Mouse (Mus musculus) embryo, embryonic 10.5 days (tissue): ENCODE data around the gene Adgrf5.
"Not testable (repeated sequence)": the region's sequence is repeated elsewhere in the genome, so short reads cannot be mapped to it uniquely, and the experiment has no call there.

ENCODE experiments used
- DNase-seq: peaks from one replicate; pipeline ENCODE4 v3.0.0-alpha.2; 2015; ENCODE audit warnings: low spot score

Adgrf5 gene

GRCm38 (mm10) chr17:43460245-43461181 is 100.3 kb downstream of the Adgrf5 start:
- peak; percentile 97 for DNase-seq

- no peak for DNase-seq
Observed at GRCm38 (mm10) chr17:43470039-43470438, 109.8 kb downstream of the Adgrf5 start.

GRCm38 (mm10) chr17:43472558-43472957 is 112.3 kb downstream of the Adgrf5 start:
- no peak for DNase-seq

GRCm38 (mm10) chr17:43474775-43475174 is 114.5 kb downstream of the Adgrf5 start:
- DNase-seq, result no peak

- DNase-seq, result no peak
Observed at GRCm38 (mm10) chr17:43477621-43478020, 117.4 kb downstream of the Adgrf5 start.

- no peak for DNase-seq
Observed at GRCm38 (mm10) chr17:43485982-43486381, 125.7 kb downstream of the Adgrf5 start.

- no peak for DNase-seq
Observed at GRCm38 (mm10) chr17:43488439-43489151, 128.3 kb downstream of the Adgrf5 start.

- not testable (repeated sequence) for DNase-seq
Observed at GRCm38 (mm10) chr17:43490371-43490770, 130.1 kb downstream of the Adgrf5 start.

GRCm38 (mm10) chr17:43495502-43495901 is 135.3 kb downstream of the Adgrf5 start:
- DNase-seq, result no peak

- no peak for DNase-seq
Observed at GRCm38 (mm10) chr17:43497521-43497920, 137.3 kb downstream of the Adgrf5 start.

- DNase-seq, result no peak
Observed at GRCm38 (mm10) chr17:43500513-43500912, 140.3 kb downstream of the Adgrf5 start.

GRCm38 (mm10) chr17:43501223-43501622 is 141.0 kb downstream of the Adgrf5 start:
- DNase-seq, result no peak

- DNase-seq, result no peak
Observed at GRCm38 (mm10) chr17:43501631-43502030, 141.4 kb downstream of the Adgrf5 start.

- no peak for DNase-seq
Observed at GRCm38 (mm10) chr17:43502592-43502991, 142.3 kb downstream of the Adgrf5 start, which contains the start of gene Mep1a. Gene Mep1a (minus strand): TSS chr17:43502812.

- no peak for DNase-seq
Observed at GRCm38 (mm10) chr17:43503861-43504593, 143.8 kb downstream of the Adgrf5 start.

- DNase-seq, result no peak
Observed at GRCm38 (mm10) chr17:43504594-43504934, 144.3 kb downstream of the Adgrf5 start.
